Mouse (Mus musculus): Measurements from ENCODE around the gene Ranbp3l.

DNA sequence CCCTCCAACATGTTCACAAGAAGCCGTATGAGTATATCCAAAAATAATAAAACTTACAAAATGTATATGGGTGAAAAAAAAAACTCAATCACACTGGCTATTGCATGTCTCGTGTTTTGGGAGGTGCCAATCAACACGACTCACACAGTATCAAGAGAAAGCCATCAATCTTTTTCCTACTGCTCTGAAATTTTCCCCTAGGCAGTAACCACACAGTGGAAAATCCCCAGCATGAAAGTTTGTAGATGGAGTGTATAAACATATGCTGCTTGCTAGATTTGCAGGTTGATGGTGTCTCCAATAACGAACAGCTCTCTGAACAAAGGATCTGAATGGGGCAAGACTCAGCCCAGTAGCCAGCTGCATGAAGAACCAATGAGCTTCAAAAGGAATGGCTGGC, 16.9 kb upstream of the Ranbp3l start:
- TF ChIP-seq CTCF (conservative IDR thresholded peaks at IDR 0.05; ENCODE audit: low read length), result no peak
- TF ChIP-seq NANOG (IDR thresholded peaks at IDR 0.05; ENCODE audit: borderline replicate concordance, low read length), result no peak
- TF ChIP-seq POU5F1 (IDR thresholded peaks at IDR 0.05; ENCODE audit: borderline replicate concordance, low read length), result no peak
